Mouse (Mus musculus) hindbrain, embryonic 11.5 days (tissue): ENCODE measurements around the gene Serinc2. TPM values are rescaled to one million over a fixed set of nuclear protein-coding genes. Genes with fewer than 3 reads are reported as not detected.
"Not testable (repeated sequence)": the region's sequence is repeated elsewhere in the genome, so short reads cannot be mapped to it uniquely, and the experiment has no call there.

Experiments used
- ATAC-seq: fragments of 200-750 bp; cut with Nextera tagmentation; 2 replicates; pipeline ENCODE4 v1.8.0; 2017; ENCODE audit warnings: mild to moderate bottlenecking, moderate TSS enrichment, moderate library complexity; ENCODE audit not compliant: low FRiP score
- DNase-seq: peaks from one replicate; pipeline ENCODE4 v3.0.0-alpha.2; 2015; ENCODE audit warnings: low spot score
- H3K27ac ChIP-seq: fragments of 300-500 bp; sonication (generic); 2 replicates; pipeline ENCODE4 v1.5.1; 2014; ENCODE audit warnings: mild to moderate bottlenecking, low read depth, low read length
- H3K27me3 ChIP-seq: fragments of 300-500 bp; sonication (generic); 2 replicates; pipeline ENCODE4 v1.6.1; 2014; ENCODE audit warnings: mild to moderate bottlenecking, low read length, moderate library complexity, mixed read lengths; ENCODE audit not compliant: control insufficient read depth, insufficient read depth
- H3K36me3 ChIP-seq: fragments of 300-500 bp; sonication (generic); 2 replicates; pipeline ENCODE4 v1.6.1; 2014; ENCODE audit warnings: mild to moderate bottlenecking, low read length, moderate library complexity, mixed read lengths; ENCODE audit not compliant: control insufficient read depth, insufficient read depth
- H3K4me1 ChIP-seq: fragments of 300-500 bp; sonication (generic); replicated peaks from 2 replicates; pipeline ENCODE4 v1.6.1; 2014; ENCODE audit warnings: low read length, mixed read lengths; ENCODE audit not compliant: control insufficient read depth, insufficient read depth
- H3K4me2 ChIP-seq: fragments of 300-500 bp; sonication (generic); replicated peaks from 2 replicates; pipeline ENCODE4 v1.6.1; 2014; ENCODE audit warnings: mild to moderate bottlenecking, low read depth, low read length
- H3K4me3 ChIP-seq: fragments of 300-500 bp; sonication (generic); 2 replicates; pipeline ENCODE4 v1.5.1; 2014; ENCODE audit warnings: low read depth, low read length
- H3K9ac ChIP-seq: fragments of 300-500 bp; sonication (generic); 2 replicates; pipeline ENCODE4 v1.6.1; 2014; ENCODE audit warnings: low read depth, low read length
- H3K9me3 ChIP-seq: fragments of 300-500 bp; sonication (generic); 2 replicates; pipeline ENCODE4 v1.6.1; 2016; ENCODE audit warnings: low read length; ENCODE audit not compliant: control insufficient read depth
- WGBS: fragments of 180-500 bp; shearing (Covaris S2); extraction: QIAGEN DNeasy Blood & Tissue Kit; methylation state at CpG from one replicate; pipeline ENCODE4 v1.1.7; 2014; 5-methylcytosine and 5-hydroxymethylcytosine counted together
- polyA plus RNA-seq: library from polyadenylated mRNA; unstranded; fragments of >200 nt; fragmentation: Nextera tagmentation; extraction: Ambion mirVana; gene quantifications from 2 replicates; pipeline ENCODE4 v1.2.1, GENCODE M21; 2014

Serinc2 gene
- polyA plus RNA-seq, 1 experiment from 2014 or later, result 57.9 TPM

DNA sequence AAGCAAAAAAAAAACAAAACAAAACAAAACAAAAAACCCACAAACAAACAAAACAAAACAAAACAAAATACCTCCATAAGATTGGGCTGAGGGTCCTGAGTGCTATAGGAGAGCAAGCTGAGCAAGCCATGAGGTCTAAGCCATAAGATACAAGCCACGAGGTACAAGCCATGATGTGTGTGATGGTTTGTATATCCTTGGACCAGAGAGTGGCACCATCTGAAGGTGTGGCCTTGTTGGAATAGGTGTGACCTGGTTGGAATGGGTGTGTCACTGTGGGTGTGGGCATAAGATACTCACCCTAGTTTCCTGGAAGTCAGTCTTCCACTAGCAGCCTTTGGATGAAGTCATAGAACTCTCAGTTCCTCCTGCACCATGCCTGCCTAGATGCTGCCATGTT, 35.4 kb downstream of the Serinc2 start:
- H3K36me3 ChIP-seq, H3K4me1 ChIP-seq, H3K9ac ChIP-seq, H3K9me3 ChIP-seq, H3K4me2 ChIP-seq, H3K4me3 ChIP-seq, H3K27me3 ChIP-seq, H3K27ac ChIP-seq, DNase-seq, ATAC-seq: not testable (repeated sequence)
- 75% methylated on average over 1 of the region's 1 CpGs for WGBS

DNA sequence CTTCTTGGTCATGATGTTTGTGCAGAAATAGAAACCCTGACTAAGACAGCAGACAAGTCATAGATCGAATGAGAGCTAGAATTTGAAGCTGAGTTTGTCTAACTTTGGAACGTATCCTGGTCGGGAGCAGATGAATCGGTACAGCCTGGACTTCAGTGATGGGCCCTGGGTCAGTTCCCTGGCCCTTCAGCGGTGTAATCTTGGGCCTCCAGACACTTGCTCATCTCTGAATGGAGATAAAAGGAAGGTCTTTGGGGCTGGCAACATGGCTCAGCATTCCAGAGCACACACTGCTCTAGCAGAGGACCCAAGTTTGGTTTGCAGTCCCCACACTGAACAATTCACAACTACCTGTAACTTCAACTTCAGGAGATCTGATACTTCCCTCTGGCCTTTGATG, 36.0 kb downstream of the Serinc2 start:
- DNase-seq (no peak), ATAC-seq (no peak)
- no peaks in the 10 kb centered on the region for H3K4me1 ChIP-seq
- H3K4me2 ChIP-seq, result no peak overlapping the region
- H3K36me3 ChIP-seq, result no peaks in the 10 kb centered on the region
- H3K4me3 ChIP-seq, result no peak overlapping the region
- H3K27ac ChIP-seq, result no peak overlapping the region
- 91% methylated on average over 5 of the region's 5 CpGs for WGBS
- H3K9me3 ChIP-seq, result no peaks in the 10 kb centered on the region
- H3K9ac ChIP-seq, result no peak overlapping the region
- H3K27me3 ChIP-seq, result no peaks in the 10 kb centered on the region; the same call in 1 of the 2 replicates

DNA sequence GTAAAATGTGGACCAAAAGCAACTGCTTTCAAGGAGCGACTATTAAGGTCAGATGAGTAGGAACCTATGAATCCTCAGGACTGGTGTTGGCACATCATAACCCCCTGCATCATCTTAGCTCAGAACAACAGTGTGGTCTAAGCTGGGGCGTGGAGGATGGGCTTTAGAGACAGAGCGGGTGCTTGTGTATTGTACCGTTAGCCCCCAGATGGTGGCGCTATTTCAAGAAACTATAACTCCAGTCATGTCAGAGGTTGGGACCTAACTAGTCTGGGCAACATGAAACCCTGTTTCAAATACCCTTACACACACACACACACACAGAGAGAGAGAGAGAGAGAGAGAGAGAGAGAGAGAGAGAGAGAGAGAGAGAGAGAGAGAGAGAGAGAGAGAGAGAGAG, 38.3 kb downstream of the Serinc2 start:
- 35% methylated on average over 5 of the region's 5 CpGs for WGBS
- DNase-seq (peak; percentile 24), ATAC-seq (no peak)
- no peaks in the 10 kb centered on the region for H3K36me3 ChIP-seq
- no peaks in the 10 kb centered on the region for H3K4me1 ChIP-seq
- no peak overlapping the region for H3K4me2 ChIP-seq
- no peak overlapping the region for H3K27ac ChIP-seq
- H3K9me3 ChIP-seq, result no peaks in the 10 kb centered on the region
- H3K9ac ChIP-seq, result no peak overlapping the region
- no peak overlapping the region for H3K4me3 ChIP-seq
- no peaks in the 10 kb centered on the region for H3K27me3 ChIP-seq

DNA sequence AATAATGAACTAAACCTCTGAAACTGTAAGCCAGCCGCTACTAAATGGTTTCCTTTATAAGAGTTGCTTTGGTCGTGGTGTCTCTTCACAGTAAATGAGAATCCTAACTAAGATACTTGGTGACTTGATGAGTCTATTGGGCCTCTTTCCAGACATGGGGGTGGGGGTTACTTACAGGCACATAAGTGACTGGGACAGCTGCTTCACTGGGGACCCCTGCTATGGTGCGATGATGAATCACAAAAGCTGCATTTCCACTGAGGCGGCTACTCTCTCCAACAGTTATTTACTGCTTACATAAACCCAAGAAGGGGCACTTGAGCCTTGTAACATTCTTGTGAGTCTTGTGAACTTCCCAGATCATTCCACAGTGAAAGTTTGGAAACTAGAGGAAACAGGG, 41.4 kb downstream of the Serinc2 start:
- no peak overlapping the region for H3K4me2 ChIP-seq
- H3K9me3 ChIP-seq, result no peaks in the 10 kb centered on the region
- 81% methylated on average over 4 of the region's 4 CpGs for WGBS
- no peak overlapping the region for H3K27ac ChIP-seq
- DNase-seq (no peak), ATAC-seq (no peak)
- H3K9ac ChIP-seq, result no peak overlapping the region
- H3K27me3 ChIP-seq, result no peaks in the 10 kb centered on the region
- no peaks in the 10 kb centered on the region for H3K36me3 ChIP-seq
- no peak overlapping the region for H3K4me3 ChIP-seq
- H3K4me1 ChIP-seq, result no peaks in the 10 kb centered on the region

DNA sequence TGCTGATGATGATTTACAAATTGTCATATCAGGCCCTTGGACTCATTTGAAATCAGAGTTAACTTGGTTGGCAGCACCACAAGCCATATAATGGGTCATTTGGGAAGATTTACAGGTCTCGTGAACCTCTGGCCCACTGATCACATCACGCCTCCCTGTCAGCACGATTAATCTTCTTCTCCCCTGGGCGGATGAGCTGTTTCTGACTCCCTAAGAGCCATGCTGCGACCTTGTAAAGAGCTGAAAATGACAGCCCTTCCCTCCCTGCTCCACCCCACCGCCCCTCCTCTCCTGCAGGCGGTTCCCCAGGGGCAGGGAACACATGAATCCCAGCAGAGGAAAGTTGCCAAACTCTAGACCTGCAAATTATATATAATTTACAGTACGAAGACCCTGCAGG, 42.6 kb downstream of the Serinc2 start:
- Histone ChIP-seq H3K27me3 (no peaks in the 10 kb centered on the region), H3K4me2 (no peak overlapping the region), H3K36me3 (no peaks in the 10 kb centered on the region), H3K9ac (no peak overlapping the region), H3K4me3 (no peak overlapping the region), H3K9me3 (no peaks in the 10 kb centered on the region), H3K4me1 (no peaks in the 10 kb centered on the region), H3K27ac (no peak overlapping the region)
- DNase-seq, result no peak
- 53% methylated on average over 8 of the region's 8 CpGs for WGBS
- ATAC-seq, result no peak

DNA sequence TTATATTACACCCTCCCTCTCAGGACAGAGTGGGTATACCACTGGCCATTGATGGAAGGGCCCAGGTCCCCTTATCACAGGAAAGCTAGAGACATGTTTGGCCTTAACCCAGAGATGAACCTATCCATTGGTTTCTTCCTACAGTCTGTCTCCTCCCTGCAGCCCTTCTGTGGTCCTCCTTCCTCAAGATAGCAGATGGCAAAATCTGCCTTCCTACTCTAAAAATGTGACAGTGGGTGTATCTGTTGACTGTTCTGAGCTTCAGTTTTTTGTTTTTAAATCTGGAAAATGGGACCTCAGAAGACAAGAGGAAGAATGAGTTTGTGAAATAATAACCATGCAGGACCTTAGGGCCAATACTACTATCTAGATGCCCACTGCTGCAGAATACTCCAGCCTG, 54.9 kb downstream of the Serinc2 start:
- no peaks in the 10 kb centered on the region for H3K4me1 ChIP-seq
- no peaks in the 10 kb centered on the region for H3K27me3 ChIP-seq
- H3K36me3 ChIP-seq, result no peaks in the 10 kb centered on the region
- no peak overlapping the region for H3K4me2 ChIP-seq
- H3K9me3 ChIP-seq, result no peaks in the 10 kb centered on the region
- no peak overlapping the region for H3K4me3 ChIP-seq
- DNase-seq (no peak), ATAC-seq (no peak)
- H3K27ac ChIP-seq, result no peak overlapping the region
- no peak overlapping the region for H3K9ac ChIP-seq

DNA sequence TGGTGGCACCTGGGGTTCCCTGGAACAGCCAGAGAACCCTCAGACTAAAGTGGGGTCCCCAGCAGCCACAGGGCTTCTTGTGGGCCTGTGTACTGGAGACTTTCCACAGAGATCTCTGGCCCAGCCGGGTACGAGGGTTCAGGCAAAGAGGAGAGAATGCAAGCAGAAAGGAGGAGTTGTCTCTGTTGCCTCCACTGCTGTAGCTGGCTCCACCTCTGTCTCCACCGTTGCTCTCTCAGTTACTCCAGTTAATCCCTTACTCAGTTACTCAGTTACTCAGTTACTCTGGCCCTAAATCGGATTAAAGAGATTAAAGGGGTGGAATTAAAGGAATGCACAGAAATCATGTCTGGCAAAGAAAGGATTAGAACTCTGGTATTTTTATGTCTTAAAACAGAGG, 56.8 kb downstream of the Serinc2 start, which contains the start of gene Gm853:
TSS of gene Gm853 (minus strand) at position 223 of the 400 bp plus-strand sequence.
- Histone ChIP-seq H3K27ac (no peak within 1 kb of the TSS), H3K27me3 (no peaks in the 10 kb centered on the region), H3K9ac (no peak within 1 kb of the TSS), H3K4me2 (no peak within 1 kb of the TSS), H3K9me3 (no peaks in the 10 kb centered on the region), H3K36me3 (no peaks in the 10 kb centered on the region), H3K4me3 (no peak within 1 kb of the TSS), H3K4me1 (no peaks in the 10 kb centered on the region)
- WGBS, result 76% methylated on average over 4 of the region's 4 CpGs
- no peak for ATAC-seq
- no peak for DNase-seq

DNA sequence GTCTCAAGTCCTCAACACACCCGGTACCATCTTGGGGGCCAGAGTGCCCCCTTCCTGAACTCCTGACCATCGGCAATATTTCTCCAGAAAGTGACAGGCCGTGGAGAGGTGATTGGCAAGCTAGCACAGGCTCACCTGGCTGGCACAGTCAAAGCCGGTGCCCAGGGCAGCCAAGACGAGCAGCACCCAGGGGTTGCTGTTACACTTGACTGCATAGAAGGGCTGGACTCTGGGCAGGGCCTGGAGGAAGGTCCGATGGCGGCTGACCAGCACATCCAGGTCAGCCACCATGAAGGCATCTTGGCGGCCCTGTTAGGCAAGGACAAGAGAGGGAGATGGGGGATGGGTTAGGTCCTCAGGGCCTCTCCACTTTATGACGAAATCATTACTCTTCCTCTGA, 58.8 kb downstream of the Serinc2 start:
- DNase-seq (no peak), ATAC-seq (no peak)
- Histone ChIP-seq H3K9me3 (no peaks in the 10 kb centered on the region), H3K4me2 (no peak overlapping the region), H3K36me3 (no peaks in the 10 kb centered on the region), H3K27ac (no peak overlapping the region), H3K27me3 (no peaks in the 10 kb centered on the region), H3K4me3 (no peak overlapping the region), H3K9ac (no peak overlapping the region), H3K4me1 (no peaks in the 10 kb centered on the region)
- 86% methylated on average over 9 of the region's 9 CpGs for WGBS

DNA sequence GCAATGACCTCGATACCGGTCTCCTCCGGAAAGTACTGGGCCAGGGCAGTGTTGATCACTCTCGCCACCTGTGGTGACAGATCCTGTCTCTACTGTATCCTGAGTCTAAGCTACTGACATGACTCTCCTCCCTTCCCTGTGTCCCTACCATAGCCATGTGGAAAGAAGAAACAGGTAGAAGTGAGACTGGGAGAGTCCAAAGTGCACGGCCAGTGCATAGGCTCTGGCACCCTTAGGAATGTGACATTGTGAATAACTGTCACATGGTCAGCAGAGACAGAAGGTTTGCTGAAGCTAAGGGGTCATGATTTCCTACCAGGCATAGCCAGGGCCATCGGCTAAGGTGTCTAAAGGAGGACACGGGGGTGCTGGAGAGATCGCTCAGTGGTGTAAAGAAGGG, 63.6 kb downstream of the Serinc2 start:
- no peaks in the 10 kb centered on the region for H3K36me3 ChIP-seq
- H3K9me3 ChIP-seq, result no peaks in the 10 kb centered on the region
- H3K9ac ChIP-seq, result no peak overlapping the region
- no peak for ATAC-seq
- H3K4me2 ChIP-seq, result no peak overlapping the region
- no peak overlapping the region for H3K27ac ChIP-seq
- no peaks in the 10 kb centered on the region for H3K4me1 ChIP-seq
- no peak for DNase-seq
- no peak overlapping the region for H3K4me3 ChIP-seq
- WGBS, result 85% methylated on average over 8 of the region's 8 CpGs
- H3K27me3 ChIP-seq, result no peaks in the 10 kb centered on the region
